Mouse (Mus musculus): Measurements from ENCODE around the gene Med13l. TPM values are rescaled to one million over a fixed set of nuclear protein-coding genes. Genes with fewer than 3 reads are reported as not detected.

Med13l gene
- total and polyA plus RNA-seq, 2 experiments from 2014 or later, result 12.5 to 31.0 TPM

- no peak overlapping the region for H3K27ac ChIP-seq (ENCODE audit: low read depth, low read length)
- no peak overlapping the region for H3K9ac ChIP-seq
- H3K9me3 ChIP-seq (ENCODE audit: low read length), result no peaks in the 10 kb centered on the region
- WGBS, result 68% methylated on average over 7 of the region's 7 CpGs
- DNase-seq (no peak), ATAC-seq (peak; percentile 38; the same call in 1 of the 2 replicates)
- no peak overlapping the region for H3K4me2 ChIP-seq (ENCODE audit: low read depth)
- H3K4me3 ChIP-seq (ENCODE audit: low read depth, low read length), result no peak overlapping the region
- no peaks in the 10 kb centered on the region for H3K36me3 ChIP-seq (ENCODE audit: insufficient read depth)
- TF ChIP-seq CTCF (IDR thresholded peaks at IDR 0.05; ENCODE audit: low read depth), result no peak
- no peaks in the 10 kb centered on the region for H3K27me3 ChIP-seq (ENCODE audit: insufficient read depth, low read length)
- H3K4me1 ChIP-seq (ENCODE audit: insufficient read depth), result peaks cover 8% of the 10 kb centered on the region; the same call in 1 of the 2 replicates
Measured at GRCm38 (mm10) chr5:118715518-118715917, 155.0 kb downstream of the Med13l start.

- Histone ChIP-seq H3K4me1 (ENCODE audit: insufficient read depth) (peaks cover 8% of the 10 kb centered on the region; the same call in 1 of the 2 replicates), H3K27me3 (ENCODE audit: insufficient read depth, low read length) (no peaks in the 10 kb centered on the region), H3K36me3 (ENCODE audit: insufficient read depth) (peaks cover 1% of the 10 kb centered on the region; the same call in 1 of the 2 replicates), H3K9ac (no peak overlapping the region), H3K27ac (ENCODE audit: low read depth, low read length) (no peak overlapping the region), H3K4me3 (ENCODE audit: low read depth, low read length) (no peak overlapping the region), H3K4me2 (ENCODE audit: low read depth) (no peak overlapping the region), H3K9me3 (ENCODE audit: low read length) (no peaks in the 10 kb centered on the region)
- ATAC-seq (peak; percentile 61), DNase-seq (no peak)
- WGBS, result 33% methylated on average over 14 of the region's 14 CpGs
- TF ChIP-seq CTCF (IDR thresholded peaks at IDR 0.05; ENCODE audit: low read depth), result no peak
Measured at GRCm38 (mm10) chr5:118716295-118717271, 156.1 kb downstream of the Med13l start.

- H3K4me1 ChIP-seq (ENCODE audit: insufficient read depth), result peaks cover 8% of the 10 kb centered on the region; the same call in 1 of the 2 replicates
- H3K9me3 ChIP-seq (ENCODE audit: low read length), result no peaks in the 10 kb centered on the region
- no peak overlapping the region for H3K9ac ChIP-seq
- WGBS, result 63% methylated on average over 10 of the region's 10 CpGs
- peaks cover 10% of the 10 kb centered on the region; the same call in 1 of the 2 replicates for H3K36me3 ChIP-seq (ENCODE audit: insufficient read depth)
- no peaks in the 10 kb centered on the region for H3K27me3 ChIP-seq (ENCODE audit: insufficient read depth, low read length)
- ATAC-seq, result no peak
- TF ChIP-seq CTCF (IDR thresholded peaks at IDR 0.05; ENCODE audit: low read depth), result peak; percentile 21; the same call in 1 of the 2 replicates
- DNase-seq, result no peak
- no peak overlapping the region for H3K27ac ChIP-seq (ENCODE audit: low read depth, low read length)
- no peak overlapping the region for H3K4me3 ChIP-seq (ENCODE audit: low read depth, low read length)
- no peak overlapping the region for H3K4me2 ChIP-seq (ENCODE audit: low read depth)
Measured at GRCm38 (mm10) chr5:118717456-118717855, 157.0 kb downstream of the Med13l start.

- Histone ChIP-seq H3K27me3 (ENCODE audit: insufficient read depth, low read length) (no peaks in the 10 kb centered on the region), H3K9ac (no peak overlapping the region), H3K36me3 (ENCODE audit: insufficient read depth) (peaks cover 10% of the 10 kb centered on the region; the same call in 1 of the 2 replicates), H3K4me3 (ENCODE audit: low read depth, low read length) (no peak overlapping the region), H3K27ac (ENCODE audit: low read depth, low read length) (no peak overlapping the region), H3K9me3 (ENCODE audit: low read length) (no peaks in the 10 kb centered on the region), H3K4me2 (ENCODE audit: low read depth) (no peak overlapping the region), H3K4me1 (ENCODE audit: insufficient read depth) (peaks cover 8% of the 10 kb centered on the region; the same call in 1 of the 2 replicates)
- ATAC-seq, result no peak
- no peak for TF ChIP-seq CTCF (IDR thresholded peaks at IDR 0.05; ENCODE audit: low read depth)
- DNase-seq, result no peak
- 83% methylated on average over 6 of the region's 6 CpGs for WGBS
Measured at GRCm38 (mm10) chr5:118718070-118718469, 157.6 kb downstream of the Med13l start.

- H3K9ac ChIP-seq, result no peak overlapping the region
- DNase-seq (no peak), ATAC-seq (no peak)
- WGBS, result 87% methylated on average over 12 of the region's 12 CpGs
- no peak overlapping the region for H3K4me2 ChIP-seq (ENCODE audit: low read depth)
- TF ChIP-seq CTCF (IDR thresholded peaks at IDR 0.05; ENCODE audit: low read depth), result no peak
- no peaks in the 10 kb centered on the region for H3K4me1 ChIP-seq (ENCODE audit: insufficient read depth)
- no peaks in the 10 kb centered on the region for H3K27me3 ChIP-seq (ENCODE audit: insufficient read depth, low read length)
- peaks cover 23% of the 10 kb centered on the region for H3K36me3 ChIP-seq (ENCODE audit: insufficient read depth)
- no peak overlapping the region for H3K4me3 ChIP-seq (ENCODE audit: low read depth, low read length)
- H3K27ac ChIP-seq (ENCODE audit: low read depth, low read length), result no peak overlapping the region
- H3K9me3 ChIP-seq (ENCODE audit: low read length), result no peaks in the 10 kb centered on the region
Measured at GRCm38 (mm10) chr5:118721416-118721815, 160.9 kb downstream of the Med13l start.

GRCm38 (mm10) chr5:118721848-118722247 is 161.4 kb downstream of the Med13l start:
- Histone ChIP-seq H3K9ac (no peak overlapping the region), H3K4me3 (ENCODE audit: low read depth, low read length) (no peak overlapping the region), H3K4me1 (ENCODE audit: insufficient read depth) (no peaks in the 10 kb centered on the region), H3K9me3 (ENCODE audit: low read length) (no peaks in the 10 kb centered on the region), H3K4me2 (ENCODE audit: low read depth) (no peak overlapping the region), H3K27ac (ENCODE audit: low read depth, low read length) (no peak overlapping the region), H3K36me3 (ENCODE audit: insufficient read depth) (peaks cover 27% of the 10 kb centered on the region), H3K27me3 (ENCODE audit: insufficient read depth, low read length) (no peaks in the 10 kb centered on the region)
- WGBS, result 71% methylated on average over 5 of the region's 5 CpGs
- DNase-seq (no peak), ATAC-seq (no peak)
- TF ChIP-seq CTCF (IDR thresholded peaks at IDR 0.05; ENCODE audit: low read depth), result no peak

GRCm38 (mm10) chr5:118722456-118722855 is 162.0 kb downstream of the Med13l start:
- no peak for DNase-seq
- Histone ChIP-seq H3K4me2 (ENCODE audit: low read depth) (no peak overlapping the region), H3K9me3 (ENCODE audit: low read length) (no peaks in the 10 kb centered on the region), H3K27ac (ENCODE audit: low read depth, low read length) (no peak overlapping the region), H3K36me3 (ENCODE audit: insufficient read depth) (peaks cover 33% of the 10 kb centered on the region), H3K9ac (no peak overlapping the region), H3K4me3 (ENCODE audit: low read depth, low read length) (no peak overlapping the region), H3K4me1 (ENCODE audit: insufficient read depth) (no peaks in the 10 kb centered on the region), H3K27me3 (ENCODE audit: insufficient read depth, low read length) (no peaks in the 10 kb centered on the region)
- no peak for ATAC-seq
- 87% methylated on average over 3 of the region's 3 CpGs for WGBS
- TF ChIP-seq CTCF (IDR thresholded peaks at IDR 0.05; ENCODE audit: low read depth), result no peak

All from forebrain, postnatal 0 days (tissue).